Mouse (Mus musculus): ENCODE results near the gene Abca13.

DNA sequence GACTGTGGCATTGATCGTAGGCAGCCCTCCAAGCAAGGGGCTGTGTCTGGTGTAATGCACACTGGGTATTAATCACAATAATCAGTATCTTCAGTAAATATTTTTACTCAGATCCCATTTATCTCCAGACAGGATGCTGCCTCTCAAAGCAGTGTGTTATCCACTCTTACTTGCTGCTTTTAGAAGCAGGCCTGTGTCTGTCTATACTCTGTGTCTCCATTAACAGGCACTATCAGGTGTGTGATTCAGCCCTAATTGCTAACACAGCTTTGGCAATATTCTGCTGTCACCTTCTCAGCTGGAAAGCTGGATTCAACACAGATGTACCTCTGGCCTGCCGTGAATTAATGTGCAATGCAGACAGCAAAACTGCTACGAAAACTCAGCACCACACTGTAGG is 455.5 kb downstream of the Abca13 start:
- TF ChIP-seq CTCF (IDR thresholded peaks at IDR 0.05; ENCODE audit: low read depth, low read length) (no peak), POLR2A (IDR thresholded peaks at IDR 0.05; ENCODE audit: borderline replicate concordance, low read depth, low read length) (no peak)
